9 mouse cellular contexts compared by ENCODE assay signal in the genomic region with DNA sequence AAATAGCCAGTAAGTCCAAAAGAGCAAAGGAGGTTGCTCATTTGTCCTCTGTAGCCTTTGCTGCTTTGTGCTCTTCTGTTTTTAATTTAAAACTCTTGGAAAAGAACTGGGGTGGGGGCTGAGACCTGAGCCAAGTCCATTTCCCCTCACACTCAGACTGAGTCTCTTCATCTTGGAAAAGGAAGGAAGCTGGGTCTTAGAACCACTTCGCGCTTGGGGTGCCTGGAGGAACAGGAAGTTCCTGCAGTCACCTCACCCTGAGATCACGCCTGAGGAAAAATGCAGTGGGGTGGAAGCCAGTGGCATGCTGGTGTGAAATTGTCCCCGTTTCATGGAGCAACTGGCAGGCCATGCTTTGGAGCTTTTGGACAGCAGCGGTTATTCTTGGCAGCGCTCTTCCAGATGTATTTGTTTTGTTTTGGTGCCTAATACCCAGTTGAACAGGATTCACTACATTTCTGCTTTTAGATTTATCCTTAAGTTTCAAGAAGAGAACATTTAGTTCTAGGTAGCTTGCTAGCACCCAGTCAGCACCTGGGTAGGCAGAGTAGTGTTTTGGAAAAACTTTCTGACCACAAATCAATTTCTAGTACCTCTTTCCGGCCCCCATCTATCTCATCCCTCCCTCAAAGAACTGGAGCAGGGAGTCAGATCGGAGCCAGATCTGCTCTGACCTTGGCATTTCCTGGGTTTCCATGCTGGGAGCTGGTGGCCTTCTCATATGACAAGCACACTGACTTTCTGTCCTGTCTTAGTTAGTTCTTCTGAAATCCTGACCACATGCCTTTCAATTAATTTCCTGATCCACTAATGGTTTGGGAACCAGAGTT. TPM values are rescaled to one million over a fixed set of nuclear protein-coding genes. Genes with fewer than 3 reads are reported as not detected.
DNase-seq lines count a peak whose midpoint lies in the region; ATAC-seq and TF ChIP-seq lines count a peak whose summit lies in the region.
"Had no signal": no experiment of that assay in that cellular context is flagged by ENCODE, and none has a peak within 500 bp of the region (broad histone marks: within the 10 kb centered on the region; RNA-seq: fewer than 3 reads in every experiment).

No protein-coding gene starts in this region.

- H3K4me3 ChIP-seq in thymus, adult 2 months (ENCODE audit: control insufficient read depth, insufficient read depth, low read length): no peak overlapping the region

- no peak for DNase-seq in thymus, adult 2 months
- DNase-seq in thymus, postnatal 10 days (ENCODE audit: low spot score in 2 of 2): no peak
- DNase-seq in heart, adult 18-20 months: peak; percentile 69 to 73
- DNase-seq in kidney, adult 9 months: peak; percentile 78
- no peak for DNase-seq in right cerebral cortex, adult 18-20 months
- DNase-seq in layer of hippocampus, adult 18-20 months (ENCODE audit: low spot score in 2 of 2): no peak
- no peak for DNase-seq in embryo, embryonic 11 days

- ATAC-seq in megakaryocyte, adult 5-6 weeks (ENCODE audit: poor library complexity, severe bottlenecking): peak; percentile 75

- no peaks in the 10 kb centered on the region for H3K27me3 ChIP-seq in thymus, adult 2 months (ENCODE audit: control insufficient read depth, insufficient read depth, low read length)

- no peak for TF ChIP-seq POLR2A in thymus, adult 2 months (IDR thresholded peaks at IDR 0.05; ENCODE audit: control insufficient read depth, extremely low read depth, insufficient read depth, low read length, poor library complexity)

- H3K36me3 ChIP-seq in thymus, adult 2 months (ENCODE audit: control insufficient read depth, insufficient read depth, low read length): no peaks in the 10 kb centered on the region

- 41% methylated on average over 8 of the region's 8 CpGs for WGBS in thymus, adult 2 months

- 0 out of 2 replicates have a peak overlapping the region, but pooled peaks have one; percentile 6 for H3K27ac ChIP-seq in thymus, adult 2 months (ENCODE audit: control insufficient read depth, insufficient read depth, low read length)
- H3K27ac ChIP-seq: liver, embryonic 14.5 days had no signal

- TF ChIP-seq CTCF in thymus, adult 2 months (IDR thresholded peaks at IDR 0.05; ENCODE audit: borderline replicate concordance, control insufficient read depth, extremely low read depth, insufficient read depth, low read length, poor library complexity): no peak

- peaks cover 17% of the 10 kb centered on the region for H3K4me1 ChIP-seq in thymus, adult 2 months (replicated peaks; ENCODE audit: control insufficient read depth, insufficient read depth, low read length)

RNA-seq across cellular contexts. Expression of a gene that starts 7.7 kb away (rescaled TPM):
- polyA plus RNA-seq in thymus, adult 2 months (2012; rRNA removed): 15.3 and 15.5 TPM in 2 replicates
- 1 to 10 TPM; 6.4 to 6.9 TPM for total RNA-seq in heart, adult 18-20 months (2021)
- 35.4 and 35.8 TPM in 2 replicates for total RNA-seq in megakaryocyte, adult 5-6 weeks (2015)
- 45.7 and 51.7 TPM in 2 replicates for total RNA-seq in megakaryocyte, adult 5-6 weeks (2017)
- 10 to 100 TPM; 16.2 to 17.6 TPM for total RNA-seq in layer of hippocampus, adult 18-20 months (2021)

Comparison
In these comparisons a context has a peak if more than half of its experiments do, and no peak if none do; other contexts are left out.
1. DNase-seq: peak in heart, adult 18-20 months (2 of 2) and kidney, adult 9 months (single experiment); none in thymus, adult 2 months (single experiment), thymus, postnatal 10 days (0 of 2), right cerebral cortex, adult 18-20 months (single experiment), layer of hippocampus, adult 18-20 months (0 of 2) and embryo, embryonic 11 days (single experiment).